Mouse (Mus musculus) cerebellum, adult 2 months (tissue): ENCODE measurements at regions not wholly inside any gene's neighbourhood (a gene's known extent, or its start where the extent isn't known, plus 50 kb on each side); places are given as distances from the start of the nearest gene placed in this dataset.

ENCODE experiments used
- CTCF ChIP-seq: fragments of 200-500 bp; IDR thresholded peaks from 2 replicates; pipeline ENCODE4 v1.5.1; 2011; ENCODE audit warnings: low read depth, mild to moderate bottlenecking, control low read depth, low read length, moderate library complexity, borderline replicate concordance; ENCODE audit not compliant: insufficient read depth
- POLR2A ChIP-seq: fragments of 200-500 bp; IDR thresholded peaks from 2 replicates; pipeline ENCODE4 v1.6.1; 2011; ENCODE audit warnings: low read length, control low read depth, borderline replicate concordance; ENCODE audit not compliant: insufficient read depth

DNA sequence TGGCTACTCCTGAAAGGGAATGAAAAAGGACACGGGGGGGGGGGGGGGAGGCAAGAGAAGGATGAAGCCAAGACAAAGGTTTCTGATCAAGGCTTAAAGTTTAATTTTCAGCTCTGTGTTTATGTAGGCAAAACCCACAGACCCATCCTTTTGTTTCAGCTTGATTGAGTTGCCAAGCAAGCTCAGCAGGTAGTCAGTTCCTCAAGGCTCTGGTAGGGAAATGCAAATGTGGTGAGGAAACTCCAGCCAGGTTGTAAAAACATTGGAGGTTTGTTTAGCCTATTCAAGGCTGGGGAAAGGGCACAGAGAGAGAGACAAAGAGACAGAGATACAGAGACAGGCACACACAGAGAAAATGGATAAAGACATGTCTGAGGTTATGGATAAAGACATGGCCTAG lies 99.4 kb upstream of the Ddhd1 start:
- TF ChIP-seq CTCF (no peak), POLR2A (no peak)
